Mouse (Mus musculus) neural tube, embryonic 15.5 days (tissue): ENCODE data around the gene Casc3. TPM values are rescaled to one million over a fixed set of nuclear protein-coding genes. Genes with fewer than 3 reads are reported as not detected.

Experiments
- ATAC-seq: fragments of 200-750 bp; cut with Nextera tagmentation; 2 replicates; pipeline ENCODE4 v1.8.0; 2017; ENCODE audit warnings: mild to moderate bottlenecking, moderate TSS enrichment, moderate library complexity; ENCODE audit not compliant: low FRiP score
- H3K27ac ChIP-seq: fragments of 300-500 bp; sonication (generic); replicated peaks from 2 replicates; pipeline ENCODE4 v1.5.1; 2015; ENCODE audit warnings: mild to moderate bottlenecking, inconsistent platforms
- H3K27me3 ChIP-seq: fragments of 300-500 bp; sonication (generic); replicated peaks from 2 replicates; pipeline ENCODE4 v1.6.1; 2015; ENCODE audit warnings: inconsistent platforms
- H3K36me3 ChIP-seq: fragments of 300-500 bp; sonication (generic); 2 replicates; pipeline ENCODE4 v1.6.1; 2015; ENCODE audit warnings: inconsistent platforms
- H3K4me1 ChIP-seq: fragments of 300-500 bp; sonication (generic); 2 replicates; pipeline ENCODE4 v1.6.1; 2015; ENCODE audit warnings: inconsistent platforms
- H3K4me2 ChIP-seq: fragments of 300-500 bp; sonication (generic); 2 replicates; pipeline ENCODE4 v1.6.1; 2015; ENCODE audit warnings: inconsistent platforms, mild to moderate bottlenecking, moderate library complexity
- H3K4me3 ChIP-seq: fragments of 300-500 bp; sonication (generic); replicated peaks from 2 replicates; pipeline ENCODE4 v1.5.1; 2015; ENCODE audit warnings: mild to moderate bottlenecking, inconsistent platforms
- H3K9ac ChIP-seq: fragments of 300-500 bp; sonication (generic); replicated peaks from 2 replicates; pipeline ENCODE4 v1.6.1; 2015; ENCODE audit warnings: mild to moderate bottlenecking, inconsistent platforms
- H3K9me3 ChIP-seq: fragments of 300-500 bp; sonication (generic); replicated peaks from 2 replicates; pipeline ENCODE4 v1.6.1; 2016; ENCODE audit warnings: inconsistent platforms
- whole genome bisulfite sequencing: fragments of 180-500 bp; shearing (Covaris S2); methylation state at CpG from one replicate; pipeline ENCODE4 v1.1.7; 2015; ENCODE audit warnings: mixed read lengths; 5-methylcytosine and 5-hydroxymethylcytosine counted together
- polyA plus RNA-seq: library from polyadenylated mRNA; unstranded; fragments of >200 nt; fragmentation: Nextera tagmentation; extraction: Ambion mirVana; gene quantifications from 2 replicates; pipeline ENCODE4 v1.2.1, GENCODE M21; 2015

Gene Casc3
- polyA plus RNA-seq, 1 experiment from 2014 or later, result 46.8 TPM

DNA sequence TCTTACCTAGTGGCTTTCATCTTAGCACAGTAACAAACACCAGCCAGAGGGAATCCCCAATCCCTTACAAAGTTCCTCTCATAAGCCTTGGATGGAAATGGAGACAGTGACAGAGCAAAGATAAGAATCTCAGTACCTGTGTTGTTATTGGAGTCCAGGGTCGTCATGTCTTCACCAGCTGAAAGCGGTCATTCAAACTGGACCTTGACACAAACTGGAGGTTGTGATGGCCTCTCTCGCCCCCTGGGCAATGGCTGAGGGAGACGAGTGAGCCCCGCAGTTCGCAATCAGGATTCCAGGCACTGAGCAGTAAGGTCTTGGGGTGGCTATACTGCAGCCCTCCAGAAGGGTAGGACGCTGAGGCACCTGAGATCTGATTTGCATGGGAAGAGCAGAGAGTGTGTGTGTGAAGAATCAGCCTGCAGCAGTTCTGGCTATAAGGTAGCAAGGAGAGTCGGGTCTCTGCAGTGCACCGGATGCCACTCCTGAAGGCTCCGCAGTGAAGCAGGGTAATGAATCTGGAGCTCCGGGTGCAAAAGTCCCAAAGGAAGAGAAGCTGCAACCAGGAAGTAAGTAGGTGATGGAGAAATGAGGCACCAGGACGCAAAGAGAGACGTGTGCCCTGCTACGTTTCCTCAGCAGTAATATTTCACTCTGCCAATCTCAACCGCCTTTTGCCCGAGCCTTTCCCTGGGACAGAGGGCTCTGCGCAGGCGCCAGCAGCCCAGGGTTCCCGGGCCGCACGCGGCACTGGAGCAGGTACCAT, 29.9 kb upstream of the Casc3 start, which contains the start of gene Nr1d1:
Nr1d1 (minus strand) TSS at position 752 of the 766 bp plus-strand sequence.
- Histone ChIP-seq H3K27ac (peak within 1 kb of the TSS; percentile 78), H3K9ac (peak within 1 kb of the TSS; percentile 61), H3K9me3 (no peaks in the 10 kb centered on the region), H3K4me3 (peak within 1 kb of the TSS; percentile 47), H3K36me3 (peaks cover 14% of the 10 kb centered on the region), H3K4me1 (peaks cover 57% of the 10 kb centered on the region), H3K4me2 (peak within 1 kb of the TSS; percentile 96), H3K27me3 (no peaks in the 10 kb centered on the region)
- under 1% methylated on average over 22 of the region's 22 CpGs for WGBS
- peak; percentile 27; the same call in 1 of the 2 replicates for ATAC-seq

DNA sequence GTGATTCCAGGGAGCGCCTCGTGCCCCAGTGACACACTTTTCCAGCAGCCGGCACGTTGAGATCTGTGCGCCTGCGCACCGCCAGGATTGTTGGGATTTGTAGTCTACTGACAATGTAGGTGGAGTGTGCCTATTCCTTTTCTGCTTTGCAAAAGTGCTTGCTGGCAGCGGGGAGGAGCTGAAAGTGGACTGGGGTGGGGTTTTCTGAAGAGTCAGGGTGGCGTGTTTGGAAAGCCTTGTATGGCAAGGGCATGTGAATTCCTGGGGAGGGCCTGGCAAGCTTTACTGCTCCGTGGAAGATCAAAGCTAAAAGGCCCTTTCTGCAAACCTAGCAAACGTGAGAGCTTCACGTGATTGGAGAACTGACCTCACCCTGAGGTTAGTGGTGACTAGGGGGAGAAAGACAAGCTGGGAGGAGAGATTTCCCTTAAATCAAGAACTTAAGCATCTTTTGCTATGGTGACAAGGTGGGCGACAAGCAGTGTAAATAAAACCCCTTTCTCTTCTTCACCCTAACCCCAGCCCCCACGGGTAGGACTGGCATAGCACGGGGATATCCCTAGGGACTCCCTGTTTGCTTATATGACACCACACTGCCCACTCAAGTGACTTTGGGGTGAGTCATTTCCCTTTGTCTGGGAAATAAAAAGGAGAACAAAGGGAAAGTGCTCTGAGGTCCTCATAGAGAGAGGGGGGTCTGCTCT, 29.2 kb upstream of the Casc3 start:
- ATAC-seq, result peak; percentile 84
- H3K36me3 ChIP-seq, result peaks cover 6% of the 10 kb centered on the region
- WGBS, result 5% methylated on average over 15 of the region's 15 CpGs
- no peaks in the 10 kb centered on the region for H3K27me3 ChIP-seq
- H3K4me2 ChIP-seq, result peak overlapping the region; percentile 96
- H3K4me1 ChIP-seq, result peaks cover 57% of the 10 kb centered on the region
- peak overlapping the region; percentile 47 for H3K4me3 ChIP-seq
- H3K9me3 ChIP-seq, result no peaks in the 10 kb centered on the region
- peak overlapping the region; percentile 78 for H3K27ac ChIP-seq
- peak overlapping the region; percentile 61 for H3K9ac ChIP-seq

DNA sequence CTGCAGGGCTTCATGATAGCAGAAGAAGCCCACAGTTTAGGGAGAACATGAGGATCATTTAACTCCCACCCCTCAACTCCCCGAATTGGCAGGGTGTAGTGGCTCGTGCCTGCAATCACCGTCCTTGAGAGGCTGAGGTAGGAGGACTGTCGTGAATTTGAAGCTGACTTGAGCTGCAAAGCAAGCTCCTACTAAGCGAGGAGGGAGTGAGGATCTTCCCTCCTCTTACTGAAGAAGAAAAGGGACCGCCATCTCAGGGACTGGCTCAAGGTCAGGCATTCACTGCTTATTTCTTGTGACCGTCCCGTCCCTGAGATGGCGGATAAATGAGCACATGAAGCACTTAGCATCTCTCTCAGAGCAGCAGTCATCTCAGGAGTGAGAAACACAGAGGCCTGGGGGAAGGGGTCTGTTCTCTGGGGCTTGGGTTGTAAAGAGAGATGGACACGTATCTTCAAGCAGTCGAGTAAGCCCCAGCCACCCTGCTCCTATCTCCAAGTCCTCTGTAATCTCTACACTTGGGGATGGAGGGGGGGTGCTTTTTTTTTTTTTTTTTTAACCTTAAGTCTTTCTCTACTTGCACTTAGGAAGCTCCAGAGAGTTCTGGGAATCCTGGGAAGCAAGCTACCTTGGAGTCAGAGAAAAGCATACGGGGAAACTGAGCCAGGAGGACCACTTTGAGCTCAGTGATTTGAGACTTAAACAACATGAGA, 28.5 kb upstream of the Casc3 start:
- H3K27ac ChIP-seq, result peak overlapping the region; percentile 78
- WGBS, result 39% methylated on average over 12 of the region's 12 CpGs
- peaks cover 57% of the 10 kb centered on the region for H3K4me1 ChIP-seq
- no peaks in the 10 kb centered on the region for H3K9me3 ChIP-seq
- ATAC-seq, result no peak; the same call in 1 of the 2 replicates
- no peak overlapping the region for H3K9ac ChIP-seq
- no peak overlapping the region for H3K4me3 ChIP-seq
- peak overlapping the region; percentile 96 for H3K4me2 ChIP-seq
- no peaks in the 10 kb centered on the region for H3K27me3 ChIP-seq
- peaks cover 3% of the 10 kb centered on the region; the same call in 1 of the 2 replicates for H3K36me3 ChIP-seq

DNA sequence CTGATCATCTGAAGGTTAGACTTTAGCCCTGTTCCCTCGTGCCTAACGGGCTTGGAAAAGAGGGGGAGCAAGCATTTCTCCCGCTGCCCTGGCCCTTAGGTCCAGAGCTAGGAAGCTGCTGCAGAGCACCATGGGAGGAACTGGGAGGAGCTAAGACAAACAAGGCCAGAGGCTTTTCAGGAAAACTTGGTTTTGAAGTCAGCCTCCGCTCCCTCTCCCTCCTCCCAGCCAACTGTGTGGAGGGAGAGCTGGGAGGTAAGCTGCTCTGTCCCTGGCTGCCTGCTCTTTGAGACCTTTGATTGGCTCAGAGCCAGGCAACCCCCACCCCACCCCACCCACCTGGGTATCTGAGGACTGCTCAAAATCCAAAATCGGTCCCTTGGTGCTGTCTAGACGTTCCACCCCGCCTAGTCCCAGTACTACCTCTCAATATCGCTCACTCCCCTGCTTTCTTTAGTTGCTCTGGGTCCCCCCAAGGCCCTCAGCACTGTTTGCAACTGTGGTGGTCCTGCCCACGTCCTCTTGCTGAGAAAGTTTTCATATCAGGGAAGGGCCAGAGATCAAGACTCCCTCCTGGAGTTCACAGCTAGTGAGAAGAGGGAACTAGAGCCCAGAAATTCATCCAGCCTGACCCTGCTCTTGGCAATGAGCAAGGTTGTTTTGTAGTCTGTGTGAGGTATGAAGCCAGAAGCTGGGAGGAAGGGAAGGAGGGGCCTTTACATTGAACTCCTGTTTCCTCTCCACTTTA, 27.7 kb upstream of the Casc3 start:
- Histone ChIP-seq H3K4me2 (peak overlapping the region; percentile 96; the same call in 1 of the 2 replicates), H3K4me3 (no peak overlapping the region), H3K4me1 (peaks cover 60% of the 10 kb centered on the region), H3K27ac (peak overlapping the region; percentile 78), H3K36me3 (no peaks in the 10 kb centered on the region), H3K9me3 (no peaks in the 10 kb centered on the region), H3K27me3 (no peaks in the 10 kb centered on the region), H3K9ac (no peak overlapping the region)
- WGBS, result 16% methylated on average over 9 of the region's 9 CpGs
- ATAC-seq, result no peak

DNA sequence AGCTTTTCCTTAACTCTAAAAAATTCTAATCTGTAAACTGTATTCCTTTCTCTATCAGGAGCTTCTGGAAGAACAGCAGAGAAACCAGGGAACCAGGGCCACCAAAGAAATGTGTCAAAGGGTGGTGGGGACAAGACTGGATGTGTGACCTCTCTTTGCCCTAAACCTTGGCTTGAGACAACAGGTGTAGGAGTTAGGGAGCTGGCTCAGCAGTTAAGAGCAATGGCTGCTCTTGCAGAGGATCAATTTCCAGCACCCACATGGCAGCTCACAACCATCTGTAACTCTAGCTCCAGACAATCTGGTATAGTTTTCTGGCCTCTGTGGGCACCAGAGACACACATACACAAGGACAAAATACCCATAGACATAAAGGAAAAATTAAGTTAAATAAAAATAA, 26.8 kb upstream of the Casc3 start:
- ATAC-seq, result no peak
- Histone ChIP-seq H3K27ac (peak overlapping the region; percentile 78; the same call in 1 of the 2 replicates), H3K4me2 (no peak overlapping the region), H3K27me3 (no peaks in the 10 kb centered on the region), H3K36me3 (no peaks in the 10 kb centered on the region), H3K9me3 (no peaks in the 10 kb centered on the region), H3K4me3 (no peak overlapping the region), H3K9ac (no peak overlapping the region), H3K4me1 (peaks cover 60% of the 10 kb centered on the region)

DNA sequence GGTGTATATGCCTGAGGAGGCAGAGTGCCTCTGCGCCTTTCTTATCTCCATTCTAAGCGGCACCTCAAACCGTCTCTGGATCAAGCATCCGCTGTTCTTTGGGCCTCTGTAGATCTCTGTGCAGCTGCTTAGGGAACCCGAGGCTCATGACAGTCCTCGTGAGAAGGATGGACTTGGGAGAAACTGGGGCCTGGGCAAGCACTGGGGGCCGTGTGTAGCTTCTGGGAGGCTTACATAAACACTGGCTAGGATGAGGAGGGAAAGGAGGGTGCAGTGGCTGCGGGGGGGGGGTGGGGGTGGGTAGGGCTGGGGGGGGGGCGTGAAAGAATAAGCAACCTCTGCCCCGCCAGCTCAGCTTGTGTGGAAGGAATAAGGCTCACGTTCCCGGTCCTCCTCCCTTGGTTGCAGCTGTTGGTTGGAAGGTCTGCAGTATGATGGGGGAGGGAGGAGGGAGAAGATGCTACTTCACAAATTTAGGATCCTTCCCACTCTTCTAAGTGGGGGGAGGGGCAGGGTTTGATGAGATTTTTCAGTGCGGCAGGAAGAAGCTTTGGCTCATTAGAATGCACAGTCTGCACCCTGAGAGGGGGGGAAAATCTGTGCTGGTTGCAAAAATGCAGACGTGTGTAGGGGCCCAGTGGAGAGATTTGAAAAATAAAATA, 22.7 kb upstream of the Casc3 start:
- Histone ChIP-seq H3K4me1 (peaks cover 58% of the 10 kb centered on the region), H3K9ac (no peak overlapping the region), H3K27me3 (no peaks in the 10 kb centered on the region), H3K4me2 (peak overlapping the region; percentile 49), H3K36me3 (no peaks in the 10 kb centered on the region), H3K4me3 (no peak overlapping the region), H3K27ac (peak overlapping the region; percentile 83), H3K9me3 (no peaks in the 10 kb centered on the region)
- no peak for ATAC-seq
- 15% methylated on average over 11 of the region's 14 CpGs for WGBS

DNA sequence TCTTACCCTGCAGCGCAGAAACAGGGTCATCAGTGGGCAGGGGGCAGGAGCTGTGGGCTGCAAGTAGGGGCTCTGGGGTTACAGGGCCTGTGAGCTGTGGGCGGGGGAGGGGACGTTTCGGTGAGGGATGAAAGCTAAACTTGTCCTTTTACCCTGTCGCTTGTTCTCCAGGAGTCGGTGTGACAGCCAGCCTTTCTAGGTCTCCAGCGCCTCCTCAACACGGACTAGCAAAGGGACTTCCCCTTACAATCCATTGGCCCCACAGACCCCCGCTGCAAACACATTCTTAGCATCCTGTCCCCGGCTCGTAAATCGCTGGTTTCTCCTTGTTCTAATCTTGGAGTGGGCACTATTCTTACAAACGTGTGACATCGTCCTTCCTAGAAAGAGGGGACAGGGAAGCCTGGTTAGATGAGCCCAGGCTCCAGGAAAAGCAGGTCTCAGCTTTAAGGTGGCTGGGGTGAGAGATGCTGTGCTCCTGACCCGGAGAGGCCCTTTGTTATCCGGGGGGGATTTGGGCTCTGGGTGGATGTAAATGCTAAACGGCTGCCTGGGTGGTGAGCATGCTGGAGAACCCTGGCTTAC, 22.0 kb upstream of the Casc3 start:
- H3K9ac ChIP-seq, result 0 out of 2 replicates have a peak overlapping the region, but pooled peaks have one; percentile 32
- no peaks in the 10 kb centered on the region for H3K27me3 ChIP-seq
- H3K36me3 ChIP-seq, result no peaks in the 10 kb centered on the region
- peak overlapping the region; percentile 10 for H3K4me3 ChIP-seq
- ATAC-seq, result no peak
- H3K4me2 ChIP-seq, result peak overlapping the region; percentile 49
- peak overlapping the region; percentile 83 for H3K27ac ChIP-seq
- 6% methylated on average over 17 of the region's 17 CpGs for WGBS
- peaks cover 60% of the 10 kb centered on the region for H3K4me1 ChIP-seq
- H3K9me3 ChIP-seq, result no peaks in the 10 kb centered on the region

DNA sequence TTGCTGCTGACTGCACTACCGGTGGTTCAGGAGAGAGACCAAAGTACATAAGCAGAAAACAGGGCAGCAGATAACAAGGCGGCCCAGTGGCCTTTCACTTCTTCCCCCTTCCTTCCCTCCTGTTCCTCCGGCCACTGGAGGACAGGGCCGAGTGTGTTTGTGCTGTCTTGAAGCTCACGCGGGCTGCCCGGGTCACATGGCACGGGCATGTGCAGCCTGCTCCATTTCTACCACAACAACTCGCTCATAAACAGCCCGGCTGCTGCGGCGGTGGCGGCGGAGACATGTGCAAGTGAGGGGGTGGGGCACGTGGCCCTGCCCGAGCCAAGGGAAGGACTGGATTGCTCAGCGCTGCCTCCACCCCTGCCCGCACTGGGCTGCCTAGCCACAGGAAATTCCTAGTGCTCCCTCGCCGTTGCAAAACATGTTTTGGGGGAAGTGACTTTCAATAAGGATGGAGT, 21.4 kb upstream of the Casc3 start:
- peaks cover 63% of the 10 kb centered on the region for H3K4me1 ChIP-seq
- H3K27me3 ChIP-seq, result no peaks in the 10 kb centered on the region
- WGBS, result 1% methylated on average over 20 of the region's 20 CpGs
- H3K36me3 ChIP-seq, result no peaks in the 10 kb centered on the region
- H3K9ac ChIP-seq, result peak overlapping the region; percentile 32; the same call in 1 of the 2 replicates
- H3K27ac ChIP-seq, result peak overlapping the region; percentile 83
- H3K9me3 ChIP-seq, result no peaks in the 10 kb centered on the region
- ATAC-seq, result peak; percentile 30; the same call in 1 of the 2 replicates
- H3K4me2 ChIP-seq, result peak overlapping the region; percentile 49
- H3K4me3 ChIP-seq, result peak overlapping the region; percentile 10

DNA sequence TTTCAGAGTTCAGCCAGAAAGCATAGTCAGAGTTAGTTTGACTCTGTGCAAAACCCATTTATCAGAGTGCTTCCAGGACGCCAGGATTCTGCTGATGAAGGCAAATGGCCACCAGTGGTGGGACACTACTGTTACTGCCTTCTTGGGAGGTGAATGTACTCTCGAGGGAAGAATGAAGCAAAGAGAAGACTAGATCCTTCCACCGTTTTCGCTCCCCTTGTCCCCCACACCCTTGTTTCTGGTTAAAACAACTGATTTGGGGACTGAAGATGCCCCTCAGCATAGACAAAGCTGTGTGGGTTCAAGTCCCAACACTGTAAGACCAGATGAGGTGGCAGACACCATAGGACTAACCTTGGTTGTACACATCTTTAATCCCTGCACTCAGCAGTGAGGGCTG, 20.6 kb upstream of the Casc3 start:
- no peaks in the 10 kb centered on the region for H3K9me3 ChIP-seq
- H3K4me1 ChIP-seq, result peaks cover 70% of the 10 kb centered on the region
- H3K36me3 ChIP-seq, result no peaks in the 10 kb centered on the region
- no peak for ATAC-seq
- H3K9ac ChIP-seq, result no peak overlapping the region
- H3K27ac ChIP-seq, result peak overlapping the region; percentile 83; the same call in 1 of the 2 replicates
- no peak overlapping the region for H3K4me3 ChIP-seq
- 79% methylated on average over 4 of the region's 4 CpGs for WGBS
- no peak overlapping the region for H3K4me2 ChIP-seq
- no peaks in the 10 kb centered on the region for H3K27me3 ChIP-seq

DNA sequence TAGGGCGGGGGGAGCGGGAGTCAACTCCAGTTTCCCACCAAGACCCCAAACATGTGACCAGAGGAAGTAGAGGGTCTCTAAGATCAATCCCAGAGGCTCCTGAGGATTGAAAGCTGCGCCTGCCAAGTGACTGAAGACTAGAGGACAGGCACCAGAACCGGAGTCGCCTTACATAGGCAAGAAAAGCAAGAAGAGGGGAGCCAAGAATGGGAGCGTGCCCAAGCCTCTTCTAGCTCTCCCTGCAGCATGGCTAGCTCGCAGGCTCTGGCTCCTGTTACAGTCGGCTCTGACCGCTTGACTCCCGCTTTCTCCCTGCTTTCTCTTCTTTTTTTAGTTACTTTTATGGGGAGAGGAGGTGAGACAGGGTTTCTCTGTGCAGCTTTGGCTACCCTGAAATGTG, 19.5 kb upstream of the Casc3 start:
- peak overlapping the region; percentile 49 for H3K4me2 ChIP-seq
- no peaks in the 10 kb centered on the region for H3K9me3 ChIP-seq
- 73% methylated on average over 10 of the region's 10 CpGs for WGBS
- H3K27ac ChIP-seq, result peak overlapping the region; percentile 84
- ATAC-seq, result no peak
- H3K36me3 ChIP-seq, result no peaks in the 10 kb centered on the region
- no peak overlapping the region for H3K9ac ChIP-seq
- peaks cover 79% of the 10 kb centered on the region for H3K4me1 ChIP-seq
- H3K27me3 ChIP-seq, result no peaks in the 10 kb centered on the region
- H3K4me3 ChIP-seq, result no peak overlapping the region
